Mouse (Mus musculus) lung, postnatal 36 days (tissue): ENCODE results near the gene Cdpf1.

Source experiments
- DNase-seq: peaks from one replicate; pipeline ENCODE4 v3.0.0; 2022; ENCODE audit warnings: mixed read lengths

Cdpf1 gene

GRCm38 (mm10) chr15:85762761-85763160 is 48.7 kb downstream of the Cdpf1 start:
- DNase-seq, result no peak

- DNase-seq, result no peak
Measured at GRCm38 (mm10) chr15:85757768-85758167, 53.7 kb downstream of the Cdpf1 start.
